Mouse (Mus musculus) embryonic facial prominence, embryonic 14.5 days (tissue): Measurements from ENCODE around the gene Cdc34b. TPM values are rescaled to one million over a fixed set of nuclear protein-coding genes. Genes with fewer than 3 reads are reported as not detected.

Experiments
- ATAC-seq: fragments of 200-750 bp; cut with Nextera tagmentation; 2 replicates; pipeline ENCODE4 v1.8.0; 2017; ENCODE audit warnings: low read depth, moderate number of reproducible peaks, moderate TSS enrichment
- DNase-seq: peaks from one replicate; pipeline ENCODE4 v3.0.0-alpha.2; 2015; ENCODE audit warnings: low spot score
- H3K27ac ChIP-seq: fragments of 300-500 bp; sonication (generic); replicated peaks from 2 replicates; pipeline ENCODE4 v1.5.1; 2014; ENCODE audit warnings: low read depth, mild to moderate bottlenecking, low read length, moderate library complexity
- H3K27me3 ChIP-seq: fragments of 300-500 bp; sonication (generic); replicated peaks from 2 replicates; pipeline ENCODE4 v1.6.1; 2014; ENCODE audit warnings: low read length; ENCODE audit not compliant: control insufficient read depth, insufficient read depth
- H3K36me3 ChIP-seq: fragments of 300-500 bp; sonication (generic); 2 replicates; pipeline ENCODE4 v1.6.1; 2014; ENCODE audit warnings: low read length, mixed read lengths; ENCODE audit not compliant: control insufficient read depth, insufficient read depth
- H3K4me1 ChIP-seq: fragments of 300-500 bp; sonication (generic); 2 replicates; pipeline ENCODE4 v1.6.1; 2014; ENCODE audit warnings: antibody characterized with exemption, low read length; ENCODE audit not compliant: control insufficient read depth, insufficient read depth
- H3K4me2 ChIP-seq: fragments of 300-500 bp; sonication (generic); 2 replicates; pipeline ENCODE4 v1.6.1; 2014; ENCODE audit warnings: low read depth, mild to moderate bottlenecking, low read length, moderate library complexity, mixed read lengths
- H3K4me3 ChIP-seq: fragments of 300-500 bp; sonication (generic); 2 replicates; pipeline ENCODE4 v1.5.1; 2014; ENCODE audit warnings: low read depth, mild to moderate bottlenecking, low read length
- H3K9ac ChIP-seq: fragments of 300-500 bp; sonication (generic); 2 replicates; pipeline ENCODE4 v1.6.1; 2014; ENCODE audit warnings: low read depth, mild to moderate bottlenecking, low read length, moderate library complexity, mixed read lengths
- H3K9me3 ChIP-seq: fragments of 300-500 bp; sonication (generic); 2 replicates; pipeline ENCODE4 v1.6.1; 2016; ENCODE audit warnings: low read length; ENCODE audit not compliant: control insufficient read depth
- WGBS: fragments of 180-500 bp; shearing (Covaris S2); extraction: QIAGEN DNeasy Blood & Tissue Kit; methylation state at CpG from one replicate; pipeline ENCODE4 v1.1.7; 2014; 5-methylcytosine and 5-hydroxymethylcytosine counted together
- polyA plus RNA-seq: library from polyadenylated mRNA; unstranded; fragments of >200 nt; fragmentation: Nextera tagmentation; extraction: Ambion mirVana; gene quantifications from 2 replicates; pipeline ENCODE4 v1.2.1, GENCODE M21; 2014

Gene Cdc34b
- polyA plus RNA-seq, 1 experiment from 2014 or later: 0.24 TPM

GRCm38 (mm10) chr11:94785247-94785646 lies 43.7 kb downstream of the Cdc34b start:
- 5% methylated on average over 2 of the region's 2 CpGs for WGBS

DNA sequence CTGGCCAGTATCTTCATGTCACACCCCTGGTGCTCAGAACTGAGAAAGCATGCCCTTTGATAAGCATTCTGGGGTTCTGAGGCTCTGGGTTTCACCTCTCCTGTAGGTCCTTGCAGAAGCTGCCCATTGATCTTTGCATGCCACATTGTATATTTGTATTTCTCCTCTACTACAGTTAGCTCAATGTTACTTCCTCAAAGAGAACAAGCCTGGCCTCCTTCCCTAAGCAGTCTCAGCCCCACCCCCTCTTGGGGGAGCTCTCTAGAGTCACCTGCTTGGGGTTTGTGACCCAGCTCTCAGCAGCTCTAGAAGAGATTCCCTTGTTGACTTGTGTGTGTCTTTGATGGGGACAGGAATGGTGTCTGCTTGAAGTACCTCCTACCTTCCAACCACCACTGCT lies 50.1 kb downstream of the Cdc34b start:
- Histone ChIP-seq H3K27me3 (no peaks in the 10 kb centered on the region), H3K4me2 (no peak overlapping the region), H3K36me3 (no peaks in the 10 kb centered on the region), H3K9me3 (no peaks in the 10 kb centered on the region), H3K9ac (no peak overlapping the region), H3K4me3 (no peak overlapping the region), H3K4me1 (no peaks in the 10 kb centered on the region), H3K27ac (no peak overlapping the region)
- ATAC-seq (no peak), DNase-seq (no peak)

More at GRCm38 (mm10) chr11:94785247-94785646, 43.7 kb downstream of the Cdc34b start:
- Histone ChIP-seq H3K9ac (no peak overlapping the region), H3K4me2 (no peak overlapping the region), H3K36me3 (no peaks in the 10 kb centered on the region), H3K4me3 (no peak overlapping the region), H3K9me3 (no peaks in the 10 kb centered on the region), H3K27ac (no peak overlapping the region), H3K27me3 (no peaks in the 10 kb centered on the region), H3K4me1 (no peaks in the 10 kb centered on the region)
- peak; percentile 39 for DNase-seq
- peak; percentile 63; the same call in 1 of the 2 replicates for ATAC-seq

Other genes with a start within 250 kb of the Cdc34b start
- 4.3 and 6.6 TPM in 2 replicates for gene Epn3, start 241.8 kb upstream of the Cdc34b start, polyA plus RNA-seq
- gene Mycbpap, start 220.0 kb upstream of the Cdc34b start, polyA plus RNA-seq: 1.4 and 4.1 TPM in 2 replicates
- 2.2 and 2.8 TPM in 2 replicates for gene Rsad1, start 192.5 kb upstream of the Cdc34b start, polyA plus RNA-seq
- 9.5 and 10.1 TPM in 2 replicates for gene Chad, start 176.7 kb upstream of the Cdc34b start, polyA plus RNA-seq
- 6.3 and 7.3 TPM in 2 replicates for gene Acsf2, start 139.9 kb upstream of the Cdc34b start, polyA plus RNA-seq
- gene Lrrc59, start 112.0 kb upstream of the Cdc34b start, polyA plus RNA-seq: 205 and 210 TPM in 2 replicates
- gene Mrpl27, start 88.0 kb upstream of the Cdc34b start, polyA plus RNA-seq: 98.3 and 105 TPM in 2 replicates
- gene Eme1, start 87.8 kb upstream of the Cdc34b start, polyA plus RNA-seq: 12.6 and 16.9 TPM in 2 replicates
- 22.5 and 29.1 TPM in 2 replicates for gene Xylt2, start 64.3 kb upstream of the Cdc34b start, polyA plus RNA-seq
- 0.51 and 0.85 TPM in 2 replicates for gene Gm11541, start 37.3 kb upstream of the Cdc34b start, polyA plus RNA-seq
- gene Tmem92, start 40.9 kb downstream of the Cdc34b start, polyA plus RNA-seq: not detected in 2 replicates
- 3,653 and 4,731 TPM in 2 replicates for gene Col1a1, start 194.4 kb downstream of the Cdc34b start, polyA plus RNA-seq
- 0.25 and 0.61 TPM in 2 replicates for gene Hils1, start 225.8 kb downstream of the Cdc34b start, polyA plus RNA-seq
- gene Sgca, start 234.5 kb downstream of the Cdc34b start, polyA plus RNA-seq: 18.6 and 19.5 TPM in 2 replicates
- gene Ppp1r9b, start 249.3 kb downstream of the Cdc34b start, polyA plus RNA-seq: 16.0 and 16.1 TPM in 2 replicates